Mouse (Mus musculus) layer of hippocampus, adult 2 months (tissue): Measurements from ENCODE around the gene Zfp113. TPM values are rescaled to one million over a fixed set of nuclear protein-coding genes. Genes with fewer than 3 reads are reported as not detected.

Experiments
- DNase-seq, 2 experiments: peaks; one replicate each; pipeline ENCODE4 v3.0.0; 2022; ENCODE audit warnings: low spot score in 2 of 2
- H3K27ac ChIP-seq: fragments of 200-600 bp; 2 replicates; pipeline ENCODE4 v1.8.1; 2022
- H3K4me3 ChIP-seq: fragments of 200-600 bp; 2 replicates; pipeline ENCODE4 v1.8.1; 2022; ENCODE audit warnings: mild to moderate bottlenecking
- CTCF ChIP-seq: fragments of 200-600 bp; conservative IDR thresholded peaks from 2 replicates; pipeline ENCODE4 v1.8.1; 2022; ENCODE audit warnings: antibody characterized with exemption, mild to moderate bottlenecking, moderate library complexity
- total RNA-seq, 2 experiments: library from RNA; stranded (reverse); gene quantifications; 2 replicates each; pipeline ENCODE4 v1.2.3; 2021

The Zfp113 gene
- total RNA-seq, 2 experiments from 2014 or later, result 13.4 to 14.6 TPM

DNA sequence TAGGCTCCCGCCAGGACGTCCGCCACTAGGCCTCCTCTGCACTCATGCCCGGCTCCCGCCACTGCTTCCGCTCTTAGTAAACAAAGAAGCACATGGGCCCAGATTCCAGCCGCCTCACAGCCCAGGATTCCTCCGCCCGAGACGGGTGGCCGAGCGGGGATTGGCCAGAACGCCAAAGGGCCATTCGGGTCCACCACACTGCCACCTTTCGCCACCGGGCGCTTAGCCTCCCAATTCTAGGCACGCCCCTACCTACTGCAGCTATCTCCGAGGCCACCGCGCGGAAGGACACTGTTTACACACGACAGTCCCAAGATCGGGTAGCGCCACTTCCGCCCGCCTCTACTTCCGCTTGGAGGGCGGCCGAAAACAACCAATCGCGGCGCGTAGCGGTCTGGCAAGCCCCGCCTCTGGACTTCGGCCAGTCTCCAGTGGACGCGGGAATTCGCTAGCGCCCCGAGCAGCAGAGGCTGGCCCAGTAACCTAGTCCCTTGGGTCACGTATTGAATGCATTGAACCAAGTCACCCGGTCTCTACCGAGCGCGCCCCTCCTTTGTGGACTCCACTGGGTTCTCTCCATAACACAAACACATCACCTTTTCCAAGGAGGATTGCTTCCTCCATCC lies 15.5 kb upstream of the Zfp113 start:
- Histone ChIP-seq H3K4me3 (peak overlapping the region; percentile 84), H3K27ac (peak overlapping the region; percentile 92)
- peak; percentile 92 to 94 for DNase-seq
- peak; percentile 25 for TF ChIP-seq CTCF

DNA sequence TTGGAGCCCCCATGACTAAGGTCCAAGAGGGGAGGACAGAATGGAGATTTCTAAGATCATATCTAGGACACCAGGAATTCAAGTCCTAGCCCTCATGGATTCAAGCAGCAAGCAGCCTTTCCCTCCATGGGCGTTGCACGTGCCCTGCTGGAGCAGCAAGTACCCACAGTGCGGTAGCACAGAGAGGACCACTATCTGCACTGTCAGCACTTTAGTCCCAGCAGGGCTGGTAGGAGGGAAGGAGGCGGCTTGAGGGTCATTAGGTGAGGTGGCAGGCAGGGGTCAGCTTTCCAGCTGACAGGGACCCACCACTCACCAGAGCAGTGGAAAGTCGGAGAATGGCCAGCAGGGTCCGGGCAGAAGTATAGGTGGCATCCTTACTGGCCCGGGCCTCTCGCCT lies 10.1 kb upstream of the Zfp113 start:
- TF ChIP-seq CTCF, result no peak

DNA sequence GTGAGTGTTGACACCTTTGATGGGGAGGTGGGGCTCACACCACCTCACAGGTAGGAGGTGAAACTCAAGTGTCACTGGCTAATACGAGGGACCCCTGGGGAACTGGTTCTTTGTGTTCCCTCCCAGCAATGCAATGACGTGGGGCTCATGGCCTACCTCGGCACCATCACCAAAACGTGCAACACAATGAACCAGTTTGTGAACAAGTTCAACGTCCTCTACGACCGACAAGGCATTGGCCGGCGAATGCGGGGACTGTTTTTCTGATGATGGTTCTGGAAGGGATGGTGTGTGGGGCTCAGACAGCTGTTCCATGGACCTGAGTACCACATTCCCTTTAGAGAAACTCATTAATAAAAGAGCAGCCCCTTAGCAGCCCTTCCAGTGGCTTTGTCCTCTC lies 8.1 kb upstream of the Zfp113 start:
- Histone ChIP-seq H3K4me3 (no peak overlapping the region), H3K27ac (no peak overlapping the region)
- DNase-seq, result no peak
- no peak for TF ChIP-seq CTCF

More for the DNA sequence above, 10.1 kb upstream of the Zfp113 start:
- no peak for DNase-seq
- H3K27ac ChIP-seq, result no peak overlapping the region
- H3K4me3 ChIP-seq, result no peak overlapping the region

DNA sequence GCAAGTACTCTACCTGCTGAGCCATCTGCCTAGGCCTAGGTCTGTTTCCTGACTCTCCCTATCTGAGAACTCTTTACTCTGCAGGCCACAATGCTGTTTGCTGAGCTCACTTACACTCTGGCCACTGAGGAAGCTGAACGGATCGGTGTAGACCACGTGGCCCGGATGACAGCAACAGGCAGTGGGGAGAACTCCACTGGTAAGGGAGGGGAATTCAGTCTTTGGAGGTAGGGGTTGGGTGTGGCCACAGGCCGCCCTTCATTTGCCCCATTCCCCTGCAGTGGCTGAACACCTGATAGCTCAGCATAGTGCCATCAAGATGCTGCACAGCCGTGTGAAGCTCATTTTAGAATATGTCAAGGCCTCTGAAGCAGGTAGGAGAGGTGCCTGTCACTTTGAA lies 7.5 kb upstream of the Zfp113 start:
- DNase-seq, result no peak
- H3K27ac ChIP-seq, result no peak overlapping the region
- no peak for TF ChIP-seq CTCF
- H3K4me3 ChIP-seq, result no peak overlapping the region

DNA sequence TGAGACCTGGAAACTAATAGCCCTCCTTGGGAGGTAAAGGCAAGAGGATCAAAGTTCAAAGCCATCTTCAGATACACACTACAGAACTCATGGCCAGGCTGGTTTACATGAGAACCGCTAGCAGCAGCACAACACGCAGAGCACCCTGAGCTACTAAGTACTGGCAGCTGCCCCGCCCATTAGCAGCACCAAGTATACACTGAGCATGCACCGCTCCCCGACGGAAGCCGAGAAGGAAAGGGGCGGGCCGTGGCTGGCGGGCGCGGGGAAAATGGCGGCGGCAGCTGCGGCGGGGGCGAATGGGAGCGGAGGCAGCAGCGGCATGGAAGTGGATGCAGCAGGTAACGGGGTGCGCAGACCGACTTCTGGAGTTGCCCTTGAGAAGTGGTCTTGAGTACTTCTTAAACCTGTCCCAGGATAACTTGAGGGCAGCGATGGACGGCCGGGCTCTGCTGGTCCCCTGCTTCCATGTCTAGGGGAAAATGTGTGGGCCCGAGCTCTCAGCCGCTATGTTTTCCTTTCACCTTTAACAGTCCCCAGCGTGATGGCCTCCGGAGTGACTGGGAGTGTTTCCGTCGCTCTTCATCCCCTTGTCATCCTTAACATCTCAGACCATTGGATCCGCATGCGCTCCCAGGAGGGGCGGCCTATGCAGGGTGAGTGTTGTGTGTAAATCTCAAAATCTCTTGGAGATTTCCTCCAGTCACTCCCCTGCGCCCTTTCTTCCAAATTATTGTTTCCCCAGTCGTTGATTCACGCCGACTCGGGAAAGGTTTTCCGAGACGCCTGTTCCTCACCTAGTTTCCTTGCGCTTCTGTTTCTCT lies 5.5 kb upstream of the Zfp113 start, which contains the start of gene Cops6:
Gene Cops6 (plus strand): TSS at position 230 of the 824 bp plus-strand sequence.
- peak; percentile 13; the same call in 1 of the 2 replicates for TF ChIP-seq CTCF
- Histone ChIP-seq H3K27ac (peak within 1 kb of the TSS; percentile 83), H3K4me3 (peak within 1 kb of the TSS; percentile 70)
- peak; percentile 95 to 97 for DNase-seq

DNA sequence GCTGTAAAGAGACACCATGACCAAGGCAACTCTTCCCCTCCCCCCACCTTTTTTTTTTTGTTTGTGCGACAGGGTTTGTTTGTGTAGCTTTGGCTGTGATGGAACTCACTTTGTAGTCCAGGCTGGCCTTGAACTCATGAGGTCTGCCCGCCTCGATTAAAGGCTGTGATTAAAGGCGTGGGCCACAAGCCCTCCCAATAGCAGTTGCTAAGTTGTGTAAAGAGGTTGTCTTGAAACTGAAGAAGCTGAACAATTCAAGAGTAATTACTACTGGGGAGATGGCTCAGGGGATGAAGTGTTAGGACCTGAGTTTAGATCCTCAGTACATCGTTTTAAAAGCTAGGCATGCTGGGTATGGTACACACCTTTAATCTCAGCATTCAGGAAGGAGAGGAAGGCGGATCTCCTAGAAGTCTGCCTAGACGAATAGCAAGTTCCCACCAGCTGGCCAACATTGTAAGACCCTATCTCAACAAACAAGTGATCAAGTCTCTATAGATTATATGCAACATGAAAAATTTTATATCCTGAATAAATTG lies 4.7 kb upstream of the Zfp113 start:
- Histone ChIP-seq H3K4me3 (peak overlapping the region; percentile 70), H3K27ac (peak overlapping the region; percentile 83)
- TF ChIP-seq CTCF, result no peak
- DNase-seq, result no peak

DNA sequence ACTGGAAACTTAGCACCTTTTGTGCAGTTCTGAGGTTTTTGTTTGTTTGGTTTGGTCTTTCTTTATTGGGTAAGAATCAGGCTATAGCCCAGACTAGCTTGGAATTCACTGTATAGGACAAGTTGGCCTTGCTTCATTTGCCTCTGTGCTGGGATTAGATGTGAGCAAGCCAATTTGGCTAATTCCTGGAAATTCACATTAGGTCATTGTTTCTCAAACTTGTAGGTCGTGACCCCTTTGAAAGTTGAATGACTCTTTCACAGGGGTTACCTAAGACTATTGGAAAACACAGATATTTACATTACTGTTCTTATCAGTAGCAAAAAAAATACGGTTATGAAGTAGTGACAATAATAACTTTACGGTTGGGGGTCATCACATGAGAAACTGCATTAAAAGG lies 1.2 kb downstream of the Zfp113 start:
- no peak for DNase-seq
- TF ChIP-seq CTCF, result no peak

DNA sequence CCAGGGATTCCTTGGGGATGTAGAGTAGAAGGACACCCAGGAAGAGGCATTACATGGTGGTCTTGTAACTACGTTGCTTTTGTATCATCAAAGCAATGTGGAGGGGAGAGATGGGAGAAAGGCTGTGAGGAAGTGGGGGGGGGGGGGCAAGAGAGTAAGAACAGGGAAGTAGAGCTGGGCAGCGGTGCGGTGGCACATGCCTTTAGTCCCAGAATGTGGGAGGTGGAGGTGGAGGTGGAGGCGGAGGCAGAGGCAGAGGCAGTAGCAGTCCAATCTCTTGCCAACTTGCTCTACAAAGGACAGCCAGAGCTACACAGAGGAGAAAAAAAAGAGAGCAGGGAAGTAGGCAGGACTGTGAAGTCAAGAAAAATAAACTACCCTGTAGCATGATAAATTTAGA lies 17.0 kb downstream of the Zfp113 start:
- no peak overlapping the region for H3K4me3 ChIP-seq
- DNase-seq, result no peak
- TF ChIP-seq CTCF, result no peak
- no peak overlapping the region for H3K27ac ChIP-seq

More for the DNA sequence above, 1.2 kb downstream of the Zfp113 start:
- Histone ChIP-seq H3K4me3 (peak overlapping the region; percentile 74), H3K27ac (no peak overlapping the region; the same call in 1 of the 2 replicates)

DNA sequence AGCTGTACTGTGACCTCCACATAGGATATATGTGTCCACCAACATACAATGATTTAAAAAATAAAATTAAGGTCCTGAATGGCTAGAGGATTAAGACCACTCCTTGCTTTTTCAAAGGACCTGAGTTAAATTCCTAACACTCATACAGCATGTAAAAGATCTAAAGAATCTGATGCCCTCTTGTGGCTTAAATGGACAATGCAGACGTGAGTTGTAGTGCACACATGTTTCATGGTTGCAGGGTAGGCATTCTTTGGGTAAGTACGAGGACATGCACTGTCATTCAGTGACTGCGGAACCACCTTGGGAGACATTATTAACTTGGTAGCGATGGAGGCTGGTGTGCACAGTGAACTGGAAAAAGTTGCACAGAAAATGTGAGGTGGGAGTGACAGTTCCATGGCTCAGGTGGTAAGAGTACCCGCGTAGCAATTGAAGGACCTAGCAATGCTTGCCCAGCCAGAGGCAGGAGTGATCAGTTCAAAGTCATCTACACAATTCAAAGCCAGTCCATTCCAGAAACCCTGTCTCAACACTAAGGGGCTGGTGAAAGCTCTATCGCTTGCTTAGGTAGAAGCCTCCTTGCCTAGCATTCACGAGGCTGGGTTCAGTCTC lies 17.5 kb downstream of the Zfp113 start:
- H3K4me3 ChIP-seq, result no peak overlapping the region
- peak; percentile 80 for TF ChIP-seq CTCF
- no peak for DNase-seq

DNA sequence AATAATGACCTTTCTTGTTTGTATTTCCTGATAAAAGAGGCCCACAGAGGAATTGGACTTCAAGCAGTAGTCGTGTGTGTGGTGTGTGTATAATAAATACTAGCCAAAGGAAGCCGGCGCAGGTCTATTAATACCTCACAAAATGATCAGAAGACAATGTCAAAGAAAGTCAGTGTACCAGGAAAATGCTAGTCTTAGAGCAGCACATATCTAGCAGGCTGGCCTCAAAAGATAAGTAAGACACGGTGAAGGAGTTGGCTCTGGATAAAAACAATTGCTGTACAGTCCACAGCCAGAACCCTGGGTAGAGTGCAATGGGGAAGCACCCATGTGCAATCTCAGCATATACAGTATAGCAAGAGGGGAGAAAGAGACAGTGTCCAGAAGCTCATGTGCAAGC lies 18.3 kb downstream of the Zfp113 start:
- Histone ChIP-seq H3K27ac (no peak overlapping the region), H3K4me3 (no peak overlapping the region)
- DNase-seq, result no peak
- TF ChIP-seq CTCF, result no peak

More for the DNA sequence above, 17.5 kb downstream of the Zfp113 start:
- no peak overlapping the region for H3K27ac ChIP-seq

DNA sequence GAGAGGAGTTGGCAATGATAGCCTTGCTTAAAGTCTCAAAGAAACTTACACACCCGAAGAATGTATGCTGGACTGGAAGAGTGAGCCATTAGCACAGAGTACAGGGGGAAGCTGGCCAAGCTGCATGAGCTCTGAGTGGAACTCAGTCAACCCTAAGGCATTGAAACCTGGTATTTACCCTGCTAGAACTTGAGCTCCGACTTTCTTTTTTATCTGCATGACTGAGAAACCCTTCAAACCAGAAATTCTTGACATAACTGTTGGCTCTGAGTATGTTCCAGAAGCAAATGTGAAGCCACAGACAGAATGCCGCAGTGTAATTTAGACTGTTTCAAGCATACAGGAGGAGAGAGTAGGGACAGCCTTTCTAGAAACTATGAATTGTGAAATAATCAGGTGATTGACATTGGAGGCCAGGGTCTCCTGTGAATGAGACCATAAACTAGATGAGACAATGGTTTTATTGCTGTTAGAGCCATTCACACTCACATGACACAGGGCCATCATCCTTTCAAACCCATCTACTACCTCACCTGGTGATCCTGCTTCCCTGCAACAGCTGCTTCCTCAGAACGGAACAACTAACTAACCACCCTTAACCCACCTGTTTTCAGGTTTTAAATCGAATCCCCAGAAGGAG lies 23.0 kb downstream of the Zfp113 start:
- DNase-seq, result no peak
- TF ChIP-seq CTCF, result no peak

DNA sequence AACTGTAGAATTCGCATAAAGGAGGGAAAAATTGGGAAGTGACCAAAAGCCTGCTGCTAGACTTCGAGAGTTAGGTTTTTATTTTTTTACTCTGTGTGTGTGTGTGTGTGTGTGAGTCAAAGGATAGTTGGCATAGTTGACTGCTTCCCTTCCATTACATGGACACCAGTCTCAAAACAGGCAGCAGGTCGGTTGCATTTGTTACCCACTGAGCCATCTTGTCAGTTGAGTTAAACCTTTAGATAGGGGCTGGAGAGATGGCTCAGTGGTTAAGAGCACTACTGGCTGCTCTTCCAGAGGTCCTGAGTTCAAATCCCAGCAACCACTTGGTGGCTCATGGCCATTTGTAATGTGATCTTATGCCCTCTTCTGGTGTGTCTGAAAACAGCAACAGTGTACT lies 37.5 kb downstream of the Zfp113 start:
- DNase-seq, result no peak
- Histone ChIP-seq H3K27ac (no peak overlapping the region), H3K4me3 (no peak overlapping the region)
- TF ChIP-seq CTCF, result peak; percentile 41

More for the DNA sequence above, 23.0 kb downstream of the Zfp113 start:
- H3K27ac ChIP-seq, result no peak overlapping the region
- no peak overlapping the region for H3K4me3 ChIP-seq
